Mouse (Mus musculus): ENCODE measurements around the gene Klra7. TPM values are rescaled to one million over a fixed set of nuclear protein-coding genes. Genes with fewer than 3 reads are reported as not detected.
"Not testable (repeated sequence)": the region's sequence is repeated elsewhere in the genome, so short reads cannot be mapped to it uniquely, and the experiment has no call there.

Klra7 gene
- not detected in 2 replicates for polyA plus RNA-seq (2012; ENCODE audit: insufficient read depth, insufficient read length, missing spikeins)

DNA sequence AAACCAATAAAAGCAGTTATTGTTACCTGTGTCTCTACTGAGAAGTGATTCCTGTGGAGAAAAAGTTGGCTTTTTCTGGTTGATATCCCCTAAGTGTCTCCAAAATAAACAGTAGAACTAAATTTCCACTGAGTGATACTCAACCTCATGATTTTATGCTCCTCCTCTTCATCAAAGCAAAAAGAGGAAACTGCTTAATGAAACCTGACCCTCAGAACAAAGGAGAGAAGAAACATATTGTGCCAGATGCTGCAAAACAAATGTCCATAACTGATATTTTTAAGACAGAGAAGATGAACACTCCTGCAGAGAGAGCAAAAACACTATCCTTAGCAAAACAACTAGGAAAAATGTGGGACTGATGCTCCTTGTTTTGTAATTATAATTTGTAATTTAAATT lies at the start of gene Klra7:
Gene Klra7 (minus strand): TSS at position 101 of the 400 bp plus-strand sequence.
- Histone ChIP-seq H3K27ac (replicated peaks; ENCODE audit: low read depth, low read length) (no peak within 1 kb of the TSS), H3K4me3 (ENCODE audit: insufficient read depth, low read depth, low read length) (no peak within 1 kb of the TSS), H3K4me1 (ENCODE audit: control insufficient read depth, insufficient read depth, insufficient read length, low read length) (no peaks in the 10 kb centered on the region)

DNA sequence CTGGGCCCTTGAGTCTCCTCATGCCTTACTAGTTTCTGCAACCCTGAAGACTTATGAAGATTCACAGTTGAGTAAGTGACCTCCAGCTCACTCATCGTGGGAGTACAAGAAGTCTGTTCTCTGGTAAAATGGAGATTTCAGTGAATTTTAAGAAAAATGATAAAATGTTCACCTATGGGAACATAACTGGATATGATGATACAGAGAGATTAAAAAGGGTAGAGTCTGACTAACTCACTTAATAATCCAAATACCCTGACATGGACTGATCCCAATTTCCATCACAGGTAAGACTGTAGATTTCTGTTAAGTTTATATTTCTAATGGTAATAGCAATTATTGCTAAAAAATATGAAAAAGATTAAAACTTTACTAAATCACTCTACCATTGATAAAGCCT lies 48.7 kb upstream of the Klra7 start, which contains the start of gene Klra10:
Gene Klra10 (minus strand): TSS at position 101 of the 400 bp plus-strand sequence.
- not testable (repeated sequence) for H3K27ac ChIP-seq (replicated peaks; ENCODE audit: low read depth, low read length); H3K4me3 ChIP-seq (ENCODE audit: insufficient read depth, low read depth, low read length); H3K4me1 ChIP-seq (ENCODE audit: control insufficient read depth, insufficient read depth, insufficient read length, low read length)

DNA sequence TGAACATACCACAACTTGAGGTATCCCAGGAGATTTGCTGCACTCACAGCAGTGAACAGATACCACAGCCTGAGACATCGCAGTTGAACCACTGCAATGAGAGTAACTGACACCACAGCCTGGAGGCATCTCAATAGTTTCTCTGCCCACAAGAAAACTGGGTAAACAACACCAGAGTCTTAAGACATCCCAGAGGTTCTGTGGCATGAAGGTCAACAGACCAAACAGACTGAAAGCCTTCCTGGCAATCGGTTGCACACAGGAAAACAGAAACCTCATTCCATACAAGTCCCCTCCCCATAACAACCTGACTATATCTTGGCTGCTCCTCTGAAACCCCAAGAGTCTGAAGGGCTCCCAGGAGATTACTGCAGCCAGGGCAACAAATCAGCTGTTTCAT lies 22.2 kb upstream of the Klra7 start:
- H3K4me1 ChIP-seq (ENCODE audit: control insufficient read depth, insufficient read depth, insufficient read length, low read length), result no peaks in the 10 kb centered on the region
- H3K27ac ChIP-seq (replicated peaks; ENCODE audit: low read depth, low read length), result no peak overlapping the region
- no peak overlapping the region for H3K4me3 ChIP-seq (ENCODE audit: insufficient read depth, low read depth, low read length)

DNA sequence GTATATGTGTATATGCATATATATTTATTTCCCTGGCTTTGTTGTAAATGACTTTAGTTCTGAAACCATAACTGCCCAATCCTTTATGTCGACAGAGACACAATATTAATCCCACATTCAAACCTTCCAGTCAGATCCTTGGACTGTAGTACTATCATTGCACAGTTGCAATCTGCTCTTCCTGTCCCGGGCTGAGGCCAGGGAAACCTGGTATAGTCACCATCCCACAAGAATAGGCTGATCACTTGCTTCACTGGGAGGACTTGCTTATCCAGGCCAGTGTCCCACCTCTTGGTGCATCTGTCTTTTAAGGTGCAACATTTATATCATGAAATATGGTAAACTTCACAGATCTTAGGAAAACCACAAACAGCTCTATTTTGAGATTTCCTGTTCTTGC lies 4.4 kb upstream of the Klra7 start:
- no peak overlapping the region for H3K27ac ChIP-seq (replicated peaks; ENCODE audit: low read depth, low read length)
- H3K4me1 ChIP-seq (ENCODE audit: control insufficient read depth, insufficient read depth, insufficient read length, low read length), result no peaks in the 10 kb centered on the region
- no peak overlapping the region for H3K4me3 ChIP-seq (ENCODE audit: insufficient read depth, low read depth, low read length)

DNA sequence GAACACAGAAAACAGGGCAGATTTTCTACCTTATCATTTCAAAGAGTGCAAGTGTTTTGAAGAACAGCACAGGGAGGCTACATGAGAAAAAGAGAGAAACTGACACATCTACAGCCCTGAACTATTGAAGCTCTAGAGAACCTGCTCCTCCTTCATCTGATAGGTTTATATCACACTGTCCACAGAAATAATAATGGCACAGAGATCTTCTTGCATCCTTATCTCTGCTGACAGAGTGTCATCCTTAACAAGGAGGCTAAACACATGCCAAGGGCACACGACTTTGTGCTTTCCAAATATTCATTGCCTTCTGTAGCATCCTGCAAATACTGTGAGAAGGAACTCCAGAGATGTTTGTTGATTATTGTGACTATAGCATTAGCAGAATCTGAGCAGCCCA lies 3.5 kb upstream of the Klra7 start:
- Histone ChIP-seq H3K4me3 (ENCODE audit: insufficient read depth, low read depth, low read length) (no peak overlapping the region), H3K4me1 (ENCODE audit: control insufficient read depth, insufficient read depth, insufficient read length, low read length) (no peaks in the 10 kb centered on the region), H3K27ac (replicated peaks; ENCODE audit: low read depth, low read length) (no peak overlapping the region)

DNA sequence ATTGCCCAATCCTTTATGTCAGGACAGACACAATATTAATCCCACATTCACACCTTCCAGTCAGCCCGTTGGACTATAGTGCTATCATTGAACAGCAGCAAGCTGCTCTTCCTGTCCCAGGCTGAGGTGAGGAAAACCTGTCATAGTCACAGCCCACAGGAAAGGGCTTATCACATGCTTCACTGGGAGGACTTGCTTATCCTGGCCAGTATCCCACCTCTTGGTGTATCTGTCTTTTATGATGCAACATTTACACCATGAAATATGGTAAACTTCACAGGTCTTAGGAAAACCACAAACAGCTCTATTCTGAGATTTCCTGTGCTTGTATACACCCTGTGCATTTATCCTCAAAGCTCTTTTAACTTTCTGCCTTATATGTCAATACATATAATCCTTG lies 35.7 kb downstream of the Klra7 start:
- H3K4me1 ChIP-seq (ENCODE audit: control insufficient read depth, insufficient read depth, insufficient read length, low read length); H3K27ac ChIP-seq (replicated peaks; ENCODE audit: low read depth, low read length); H3K4me3 ChIP-seq (ENCODE audit: insufficient read depth, low read depth, low read length): not testable (repeated sequence)

DNA sequence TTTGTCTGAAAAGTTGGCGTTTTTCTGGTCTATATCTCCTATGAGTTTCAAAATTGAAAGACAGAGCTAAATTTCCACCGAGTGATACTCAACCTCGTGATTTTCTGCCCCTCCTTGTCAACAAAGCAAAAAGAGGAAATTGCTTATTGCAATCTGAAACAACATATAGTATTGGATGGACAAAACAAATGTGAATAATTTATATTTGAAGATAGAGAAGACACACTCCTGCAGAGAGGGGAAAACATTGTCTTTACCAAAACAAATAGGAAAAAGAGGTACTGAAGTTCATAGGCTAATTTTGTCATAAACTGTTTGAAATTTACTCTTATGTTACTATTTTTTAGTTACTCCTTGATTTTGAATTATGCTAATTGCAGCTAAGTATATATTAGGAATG lies 40.1 kb downstream of the Klra7 start, which contains the start of gene Klra9:
Gene Klra9 (minus strand): TSS at position 101 of the 400 bp plus-strand sequence.
- H3K4me1 ChIP-seq (ENCODE audit: control insufficient read depth, insufficient read depth, insufficient read length, low read length); H3K27ac ChIP-seq (replicated peaks; ENCODE audit: low read depth, low read length); H3K4me3 ChIP-seq (ENCODE audit: insufficient read depth, low read depth, low read length): not testable (repeated sequence)

Other genes with a start within 250 kb of the Klra7 start
- gene Klra6, start 206.4 kb downstream of the Klra7 start, polyA plus RNA-seq (2012; ENCODE audit: insufficient read depth, insufficient read length, missing spikeins), result not detected in 2 replicates
- gene Klra4, start 166.1 kb downstream of the Klra7 start, polyA plus RNA-seq (2012; ENCODE audit: insufficient read depth, insufficient read length, missing spikeins), result not detected in 2 replicates
- not detected in 2 replicates for gene Klra8, start 103.4 kb downstream of the Klra7 start, polyA plus RNA-seq (2012; ENCODE audit: insufficient read depth, insufficient read length, missing spikeins)
- not detected in 2 replicates for gene Klra9, start 40.2 kb downstream of the Klra7 start, polyA plus RNA-seq (2012; ENCODE audit: insufficient read depth, insufficient read length, missing spikeins)
- not detected in 2 replicates for gene Klra10, start 48.6 kb upstream of the Klra7 start, polyA plus RNA-seq (2012; ENCODE audit: insufficient read depth, insufficient read length, missing spikeins)
- 1.2 TPM in 1 of 2 replicates, not detected in the other for gene Klra3, start 104.3 kb upstream of the Klra7 start, polyA plus RNA-seq (2012; ENCODE audit: insufficient read depth, insufficient read length, missing spikeins)
- not detected in 2 replicates for gene Klra1, start 153.6 kb upstream of the Klra7 start, polyA plus RNA-seq (2012; ENCODE audit: insufficient read depth, insufficient read length, missing spikeins)

Measured in brown adipose tissue, adult 24 weeks (tissue).